Mouse (Mus musculus) intestine, embryonic 15.5 days (tissue): ENCODE results near the gene Med12l. TPM values are rescaled to one million over a fixed set of nuclear protein-coding genes. Genes with fewer than 3 reads are reported as not detected.
A peak's percentile ranks its signal among the peaks of the same experiment; 100 is the strongest.

ENCODE experiments used
- ATAC-seq: fragments of 200-750 bp; cut with Nextera tagmentation; 2 replicates; pipeline ENCODE4 v1.8.0; 2017; ENCODE audit warnings: moderate TSS enrichment, moderate library complexity
- H3K27ac ChIP-seq: fragments of 300-500 bp; sonication (generic); 2 replicates; pipeline ENCODE4 v1.5.1; 2015; ENCODE audit warnings: mild to moderate bottlenecking, inconsistent platforms
- H3K27me3 ChIP-seq: fragments of 300-500 bp; sonication (generic); replicated peaks from 2 replicates; pipeline ENCODE4 v1.6.1; 2015; ENCODE audit warnings: inconsistent platforms
- H3K36me3 ChIP-seq: fragments of 300-500 bp; sonication (generic); 2 replicates; pipeline ENCODE4 v1.6.1; 2015; ENCODE audit warnings: inconsistent platforms
- H3K4me1 ChIP-seq: fragments of 300-500 bp; sonication (generic); replicated peaks from 2 replicates; pipeline ENCODE4 v1.6.1; 2015; ENCODE audit warnings: inconsistent platforms
- H3K4me2 ChIP-seq: fragments of 300-500 bp; sonication (generic); replicated peaks from 2 replicates; pipeline ENCODE4 v1.6.1; 2015; ENCODE audit warnings: mild to moderate bottlenecking, inconsistent platforms
- H3K4me3 ChIP-seq: fragments of 300-500 bp; sonication (generic); replicated peaks from 2 replicates; pipeline ENCODE4 v1.5.1; 2015; ENCODE audit warnings: inconsistent platforms
- H3K9ac ChIP-seq: fragments of 300-500 bp; sonication (generic); 2 replicates; pipeline ENCODE4 v1.6.1; 2015; ENCODE audit warnings: inconsistent platforms
- H3K9me3 ChIP-seq: fragments of 300-500 bp; sonication (generic); 2 replicates; pipeline ENCODE4 v1.6.1; 2016; ENCODE audit warnings: inconsistent platforms
- WGBS: fragments of 180-500 bp; shearing (Covaris S2); methylation state at CpG from one replicate; pipeline ENCODE4 v1.1.7; 2015; 5-methylcytosine and 5-hydroxymethylcytosine counted together
- polyA plus RNA-seq: library from polyadenylated mRNA; unstranded; fragments of >200 nt; fragmentation: Nextera tagmentation; extraction: Ambion mirVana; gene quantifications from 2 replicates; pipeline ENCODE4 v1.2.1, GENCODE M21; 2015

Gene Med12l
- polyA plus RNA-seq, 1 experiment from 2014 or later = 1.1 TPM

- no peak overlapping the region for H3K9ac ChIP-seq
Observed at GRCm38 (mm10) chr3:59211784-59212183, 206.2 kb downstream of the Med12l start.

GRCm38 (mm10) chr3:59212404-59212803 lies 206.8 kb downstream of the Med12l start:
- Histone ChIP-seq H3K4me2 (no peak overlapping the region), H3K9ac (no peak overlapping the region), H3K4me1 (0 out of 2 replicates have a peak, but pooled peaks cover 3% of the 10 kb centered on the region), H3K36me3 (no peaks in the 10 kb centered on the region), H3K4me3 (no peak overlapping the region), H3K27ac (no peak overlapping the region), H3K27me3 (no peaks in the 10 kb centered on the region), H3K9me3 (no peaks in the 10 kb centered on the region)
- ATAC-seq = no peak

More at GRCm38 (mm10) chr3:59211784-59212183, 206.2 kb downstream of the Med12l start:
- Histone ChIP-seq H3K27me3 (no peaks in the 10 kb centered on the region), H3K36me3 (no peaks in the 10 kb centered on the region), H3K27ac (no peak overlapping the region), H3K9me3 (no peaks in the 10 kb centered on the region), H3K4me3 (no peak overlapping the region), H3K4me2 (no peak overlapping the region), H3K4me1 (0 out of 2 replicates have a peak, but pooled peaks cover 3% of the 10 kb centered on the region)
- WGBS = 86% methylated on average over 8 of the region's 8 CpGs
- ATAC-seq = no peak

GRCm38 (mm10) chr3:59217211-59217610 lies 211.6 kb downstream of the Med12l start:
- no peaks in the 10 kb centered on the region for H3K9me3 ChIP-seq
- no peaks in the 10 kb centered on the region for H3K27me3 ChIP-seq
- no peak overlapping the region for H3K9ac ChIP-seq
- no peaks in the 10 kb centered on the region for H3K36me3 ChIP-seq
- H3K27ac ChIP-seq = no peak overlapping the region
- no peak overlapping the region for H3K4me3 ChIP-seq
- no peak for ATAC-seq
- no peaks in the 10 kb centered on the region for H3K4me1 ChIP-seq
- WGBS = 89% methylated on average over 10 of the region's 10 CpGs
- no peak overlapping the region for H3K4me2 ChIP-seq

- no peak overlapping the region for H3K9ac ChIP-seq
- ATAC-seq = no peak
- WGBS = 84% methylated on average over 2 of the region's 2 CpGs
- H3K4me2 ChIP-seq = no peak overlapping the region
- H3K4me3 ChIP-seq = no peak overlapping the region
- no peaks in the 10 kb centered on the region for H3K27me3 ChIP-seq
- no peaks in the 10 kb centered on the region for H3K9me3 ChIP-seq
- no peaks in the 10 kb centered on the region for H3K36me3 ChIP-seq
- H3K4me1 ChIP-seq = no peaks in the 10 kb centered on the region
- no peak overlapping the region for H3K27ac ChIP-seq
Observed at GRCm38 (mm10) chr3:59219326-59219725, 213.7 kb downstream of the Med12l start.

- H3K4me2 ChIP-seq = no peak overlapping the region
- H3K36me3 ChIP-seq = no peaks in the 10 kb centered on the region
- 76% methylated on average over 2 of the region's 2 CpGs for WGBS
- no peak overlapping the region for H3K9ac ChIP-seq
- H3K27ac ChIP-seq = no peak overlapping the region
- ATAC-seq = no peak
- H3K27me3 ChIP-seq = no peaks in the 10 kb centered on the region
- H3K9me3 ChIP-seq = no peaks in the 10 kb centered on the region
- no peaks in the 10 kb centered on the region for H3K4me1 ChIP-seq
- no peak overlapping the region for H3K4me3 ChIP-seq
Observed at GRCm38 (mm10) chr3:59222303-59222702, 216.7 kb downstream of the Med12l start.

- Histone ChIP-seq H3K27me3 (no peaks in the 10 kb centered on the region), H3K36me3 (no peaks in the 10 kb centered on the region), H3K9me3 (no peaks in the 10 kb centered on the region), H3K4me2 (no peak overlapping the region), H3K27ac (no peak overlapping the region), H3K4me1 (0 out of 2 replicates have a peak, but pooled peaks cover 5% of the 10 kb centered on the region), H3K4me3 (no peak overlapping the region), H3K9ac (no peak overlapping the region)
- no peak for ATAC-seq
Observed at GRCm38 (mm10) chr3:59225411-59225810, 219.8 kb downstream of the Med12l start.

GRCm38 (mm10) chr3:59227696-59228095 lies 222.1 kb downstream of the Med12l start:
- Histone ChIP-seq H3K27ac (no peak overlapping the region), H3K9ac (no peak overlapping the region), H3K4me3 (no peak overlapping the region), H3K9me3 (no peaks in the 10 kb centered on the region), H3K36me3 (no peaks in the 10 kb centered on the region), H3K4me1 (0 out of 2 replicates have a peak, but pooled peaks cover 5% of the 10 kb centered on the region), H3K4me2 (no peak overlapping the region), H3K27me3 (no peaks in the 10 kb centered on the region)
- ATAC-seq = no peak
- 96% methylated on average over 9 of the region's 9 CpGs for WGBS

GRCm38 (mm10) chr3:59228730-59229551 lies 223.3 kb downstream of the Med12l start:
- Histone ChIP-seq H3K9me3 (no peaks in the 10 kb centered on the region), H3K27ac (peak overlapping the region; percentile 58; the same call in 1 of the 2 replicates), H3K9ac (no peak overlapping the region), H3K36me3 (no peaks in the 10 kb centered on the region), H3K4me1 (0 out of 2 replicates have a peak, but pooled peaks cover 5% of the 10 kb centered on the region), H3K4me3 (no peak overlapping the region), H3K27me3 (no peaks in the 10 kb centered on the region), H3K4me2 (peak overlapping the region; percentile 22; the same call in 1 of the 2 replicates)
- 46% methylated on average over 10 of the region's 10 CpGs for WGBS
- ATAC-seq = peak; percentile 41

GRCm38 (mm10) chr3:59230912-59231311 lies 225.3 kb downstream of the Med12l start:
- H3K9ac ChIP-seq = no peak overlapping the region
- H3K36me3 ChIP-seq = no peaks in the 10 kb centered on the region
- H3K4me3 ChIP-seq = no peak overlapping the region
- no peak overlapping the region for H3K27ac ChIP-seq
- WGBS = 71% methylated on average over 3 of the region's 3 CpGs
- ATAC-seq = no peak
- H3K27me3 ChIP-seq = no peaks in the 10 kb centered on the region
- H3K9me3 ChIP-seq = no peaks in the 10 kb centered on the region
- 0 out of 2 replicates have a peak, but pooled peaks cover 5% of the 10 kb centered on the region for H3K4me1 ChIP-seq
- no peak overlapping the region for H3K4me2 ChIP-seq

- no peak overlapping the region for H3K9ac ChIP-seq
- WGBS = 61% methylated on average over 5 of the region's 5 CpGs
- no peaks in the 10 kb centered on the region for H3K36me3 ChIP-seq
- no peak for ATAC-seq
- H3K9me3 ChIP-seq = no peaks in the 10 kb centered on the region
- H3K4me3 ChIP-seq = no peak overlapping the region
- no peak overlapping the region for H3K4me2 ChIP-seq
- no peak overlapping the region for H3K27ac ChIP-seq
- no peaks in the 10 kb centered on the region for H3K27me3 ChIP-seq
- no peaks in the 10 kb centered on the region for H3K4me1 ChIP-seq
Observed at GRCm38 (mm10) chr3:59234878-59235277, 229.3 kb downstream of the Med12l start.

- Histone ChIP-seq H3K9ac (no peak overlapping the region), H3K4me1 (no peaks in the 10 kb centered on the region), H3K36me3 (no peaks in the 10 kb centered on the region), H3K9me3 (no peaks in the 10 kb centered on the region), H3K4me3 (no peak overlapping the region), H3K27me3 (no peaks in the 10 kb centered on the region), H3K4me2 (no peak overlapping the region), H3K27ac (no peak overlapping the region)
- 76% methylated on average over 6 of the region's 6 CpGs for WGBS
- ATAC-seq = no peak
Observed at GRCm38 (mm10) chr3:59243384-59243783, 237.8 kb downstream of the Med12l start.

GRCm38 (mm10) chr3:59248031-59248430 lies 242.4 kb downstream of the Med12l start:
- ATAC-seq = no peak
- Histone ChIP-seq H3K27ac (no peak overlapping the region), H3K36me3 (no peaks in the 10 kb centered on the region), H3K27me3 (no peaks in the 10 kb centered on the region), H3K9me3 (no peaks in the 10 kb centered on the region), H3K4me3 (no peak overlapping the region), H3K4me1 (no peaks in the 10 kb centered on the region), H3K9ac (no peak overlapping the region), H3K4me2 (no peak overlapping the region)
- 86% methylated on average over 6 of the region's 6 CpGs for WGBS

GRCm38 (mm10) chr3:59250454-59250853 lies 244.8 kb downstream of the Med12l start:
- no peak for ATAC-seq
- no peaks in the 10 kb centered on the region for H3K27me3 ChIP-seq
- no peaks in the 10 kb centered on the region for H3K36me3 ChIP-seq
- no peaks in the 10 kb centered on the region for H3K9me3 ChIP-seq
- no peak overlapping the region for H3K4me3 ChIP-seq
- H3K4me2 ChIP-seq = no peak overlapping the region
- WGBS = 95% methylated on average over 1 of the region's 1 CpGs
- no peak overlapping the region for H3K27ac ChIP-seq
- H3K4me1 ChIP-seq = no peaks in the 10 kb centered on the region
- H3K9ac ChIP-seq = no peak overlapping the region
